Mouse (Mus musculus): Measurements from ENCODE around the gene Ubqln3.

DNA sequence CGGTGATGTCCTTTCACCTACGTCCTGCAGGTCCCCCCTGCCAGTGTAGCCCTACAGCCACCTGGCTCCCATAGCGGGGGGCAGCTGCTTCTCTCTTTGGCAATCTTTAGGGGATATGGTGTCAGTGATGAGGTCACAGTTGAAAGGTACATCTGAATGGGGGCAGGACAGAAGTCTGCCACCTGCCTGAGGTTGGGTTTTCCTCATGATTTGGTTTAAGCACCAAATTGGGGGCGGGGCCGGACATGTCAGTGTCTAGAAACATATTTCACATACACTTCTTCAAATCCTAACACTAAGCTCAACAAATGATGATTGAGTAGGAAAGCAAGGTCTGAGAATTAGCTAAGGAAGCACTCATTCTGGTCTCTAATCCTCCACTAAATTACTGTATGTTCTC is 13.4 kb downstream of the Ubqln3 start, which contains the start of gene Ubqln5:
- TF ChIP-seq POLR2A (IDR thresholded peaks at IDR 0.05; ENCODE audit: extremely low read depth, insufficient read depth, low read length), result no peak
- no peak for TF ChIP-seq CTCF (IDR thresholded peaks at IDR 0.05; ENCODE audit: extremely low read depth, insufficient read depth, low read length)
